Mouse (Mus musculus): Measurements from ENCODE around the gene Lrrc71.

Gene Lrrc71

GRCm38 (mm10) chr3:87748431-87748830 lies at the start of gene Lrrc71:
Gene Lrrc71 (minus strand): TSS chr3:87748625.
- DNase-seq (ENCODE audit: low spot score in 2 of 2) = no peak

- DNase-seq (ENCODE audit: low spot score in 2 of 2) = no peak
Measured at GRCm38 (mm10) chr3:87796736-87797334, 48.4 kb upstream of the Lrrc71 start, which contains the start of gene Insrr. Gene Insrr (plus strand): TSS chr3:87796951.

GRCm38 (mm10) chr3:87795336-87796277 lies 47.2 kb upstream of the Lrrc71 start:
- DNase-seq (ENCODE audit: low spot score in 2 of 2) = peak; percentile 45 to 75

- no peak for DNase-seq (ENCODE audit: low spot score in 2 of 2)
Measured at GRCm38 (mm10) chr3:87794922-87795325, 46.5 kb upstream of the Lrrc71 start, which contains the start of gene Ntrk1. Gene Ntrk1 (minus strand): TSS chr3:87795162.

- DNase-seq (ENCODE audit: low spot score in 2 of 2) = no peak
Measured at GRCm38 (mm10) chr3:87789768-87790167, 41.3 kb upstream of the Lrrc71 start.

- DNase-seq (ENCODE audit: low spot score in 2 of 2) = no peak
Measured at GRCm38 (mm10) chr3:87789248-87789647, 40.8 kb upstream of the Lrrc71 start.

- no peak for DNase-seq (ENCODE audit: low spot score in 2 of 2)
Measured at GRCm38 (mm10) chr3:87785626-87786214, 37.3 kb upstream of the Lrrc71 start.

GRCm38 (mm10) chr3:87785156-87785555 lies 36.7 kb upstream of the Lrrc71 start:
- DNase-seq (ENCODE audit: low spot score in 2 of 2) = no peak

- DNase-seq (ENCODE audit: low spot score in 2 of 2) = no peak
Measured at GRCm38 (mm10) chr3:87783282-87784023, 35.0 kb upstream of the Lrrc71 start.

GRCm38 (mm10) chr3:87779086-87779485 lies 30.7 kb upstream of the Lrrc71 start:
- DNase-seq (ENCODE audit: low spot score in 2 of 2) = no peak

- DNase-seq (ENCODE audit: low spot score in 2 of 2) = no peak
Measured at GRCm38 (mm10) chr3:87778283-87778682, 29.9 kb upstream of the Lrrc71 start.

- DNase-seq (ENCODE audit: low spot score in 2 of 2) = no peak
Measured at GRCm38 (mm10) chr3:87771088-87771487, 22.7 kb upstream of the Lrrc71 start.

GRCm38 (mm10) chr3:87770280-87770679 lies 21.9 kb upstream of the Lrrc71 start:
- DNase-seq (ENCODE audit: low spot score in 2 of 2) = peak in 1 of 2 experiments; percentile 34

GRCm38 (mm10) chr3:87769506-87769905 lies 21.1 kb upstream of the Lrrc71 start:
- no peak for DNase-seq (ENCODE audit: low spot score in 2 of 2)

- peak; percentile 73 to 91 for DNase-seq (ENCODE audit: low spot score in 2 of 2)
Measured at GRCm38 (mm10) chr3:87768844-87769243, 20.4 kb upstream of the Lrrc71 start.

- DNase-seq (ENCODE audit: low spot score in 2 of 2) = no peak
Measured at GRCm38 (mm10) chr3:87768431-87768830, 20.0 kb upstream of the Lrrc71 start.

GRCm38 (mm10) chr3:87767764-87768163 lies 19.3 kb upstream of the Lrrc71 start:
- DNase-seq (ENCODE audit: low spot score in 2 of 2) = no peak

GRCm38 (mm10) chr3:87766284-87766667 lies 17.9 kb upstream of the Lrrc71 start:
- DNase-seq (ENCODE audit: low spot score in 2 of 2) = no peak

GRCm38 (mm10) chr3:87765631-87766283 lies 17.3 kb upstream of the Lrrc71 start:
- DNase-seq (ENCODE audit: low spot score in 2 of 2) = no peak

- DNase-seq (ENCODE audit: low spot score in 2 of 2) = peak; percentile 60 to 80
Measured at GRCm38 (mm10) chr3:87765091-87765490, 16.7 kb upstream of the Lrrc71 start.

GRCm38 (mm10) chr3:87764506-87764905 lies 16.1 kb upstream of the Lrrc71 start:
- DNase-seq (ENCODE audit: low spot score in 2 of 2) = no peak
